Mouse (Mus musculus): Measurements from ENCODE around the gene Psmc3ip. TPM values are rescaled to one million over a fixed set of nuclear protein-coding genes. Genes with fewer than 3 reads are reported as not detected.
"Not testable (repeated sequence)": the region's sequence is repeated elsewhere in the genome, so short reads cannot be mapped to it uniquely, and the experiment has no call there.

The Psmc3ip gene
- polyA plus RNA-seq, 1 experiment from 2014 or later = 31.4 TPM

GRCm38 (mm10) chr11:101131187-101131586, 36.0 kb upstream of the Psmc3ip start:
- Histone ChIP-seq H3K36me3 (peaks cover 12% of the 10 kb centered on the region), H3K4me3 (no peak overlapping the region), H3K4me1 (0 out of 2 replicates have a peak, but pooled peaks cover 3% of the 10 kb centered on the region), H3K4me2 (replicated peaks) (no peak overlapping the region), H3K27ac (no peak overlapping the region), H3K27me3 (replicated peaks) (no peaks in the 10 kb centered on the region), H3K9me3 (no peaks in the 10 kb centered on the region), H3K9ac (no peak overlapping the region)
- no peak for ATAC-seq (ENCODE audit: low FRiP score, low read depth)
- 96% methylated on average over 2 of the region's 2 CpGs for WGBS

- Histone ChIP-seq H3K36me3 (peaks cover 22% of the 10 kb centered on the region), H3K9ac (no peak overlapping the region), H3K27ac (no peak overlapping the region), H3K9me3 (no peaks in the 10 kb centered on the region), H3K4me1 (0 out of 2 replicates have a peak, but pooled peaks cover 3% of the 10 kb centered on the region), H3K4me3 (no peak overlapping the region), H3K27me3 (replicated peaks) (no peaks in the 10 kb centered on the region), H3K4me2 (replicated peaks) (no peak overlapping the region)
- no peak for ATAC-seq (ENCODE audit: low FRiP score, low read depth)
- WGBS = 51% methylated on average over 18 of the region's 18 CpGs
Measured at GRCm38 (mm10) chr11:101130056-101130756, 35.0 kb upstream of the Psmc3ip start.

GRCm38 (mm10) chr11:101128996-101129577, 33.9 kb upstream of the Psmc3ip start:
- no peak overlapping the region for H3K27ac ChIP-seq
- 92% methylated on average over 11 of the region's 11 CpGs for WGBS
- peaks cover 29% of the 10 kb centered on the region for H3K36me3 ChIP-seq
- H3K27me3 ChIP-seq (replicated peaks) = no peaks in the 10 kb centered on the region
- H3K4me2 ChIP-seq (replicated peaks) = no peak overlapping the region
- 0 out of 2 replicates have a peak, but pooled peaks cover 3% of the 10 kb centered on the region for H3K4me1 ChIP-seq
- no peak overlapping the region for H3K4me3 ChIP-seq
- no peak overlapping the region for H3K9ac ChIP-seq
- no peaks in the 10 kb centered on the region for H3K9me3 ChIP-seq
- no peak for ATAC-seq (ENCODE audit: low FRiP score, low read depth)

- H3K9me3 ChIP-seq = no peaks in the 10 kb centered on the region
- H3K9ac ChIP-seq = no peak overlapping the region
- no peaks in the 10 kb centered on the region for H3K27me3 ChIP-seq (replicated peaks)
- peaks cover 49% of the 10 kb centered on the region for H3K36me3 ChIP-seq
- no peak overlapping the region for H3K4me3 ChIP-seq
- WGBS = 91% methylated on average over 1 of the region's 1 CpGs
- ATAC-seq (ENCODE audit: low FRiP score, low read depth) = no peak
- H3K4me2 ChIP-seq (replicated peaks) = no peak overlapping the region
- H3K4me1 ChIP-seq = 0 out of 2 replicates have a peak, but pooled peaks cover 3% of the 10 kb centered on the region
- no peak overlapping the region for H3K27ac ChIP-seq
Measured at GRCm38 (mm10) chr11:101127075-101127474, 31.8 kb upstream of the Psmc3ip start.

- WGBS = 95% methylated on average over 8 of the region's 9 CpGs
- H3K4me2 ChIP-seq (replicated peaks); H3K9ac ChIP-seq; H3K27me3 ChIP-seq (replicated peaks); H3K27ac ChIP-seq; H3K4me3 ChIP-seq; H3K9me3 ChIP-seq; ATAC-seq (ENCODE audit: low FRiP score, low read depth): not testable (repeated sequence)
- peaks cover 49% of the 10 kb centered on the region for H3K36me3 ChIP-seq
- peaks cover 14% of the 10 kb centered on the region for H3K4me1 ChIP-seq
Measured at GRCm38 (mm10) chr11:101125008-101125407, 29.8 kb upstream of the Psmc3ip start.

GRCm38 (mm10) chr11:101124494-101124893, 29.3 kb upstream of the Psmc3ip start:
- Histone ChIP-seq H3K4me1 (peaks cover 13% of the 10 kb centered on the region), H3K36me3 (peaks cover 49% of the 10 kb centered on the region)
- not testable (repeated sequence) for H3K27ac ChIP-seq; H3K4me2 ChIP-seq (replicated peaks); H3K27me3 ChIP-seq (replicated peaks); H3K9ac ChIP-seq; H3K9me3 ChIP-seq; ATAC-seq (ENCODE audit: low FRiP score, low read depth); H3K4me3 ChIP-seq
- WGBS = 95% methylated on average over 8 of the region's 8 CpGs

GRCm38 (mm10) chr11:101120545-101121188, 25.4 kb upstream of the Psmc3ip start:
- Histone ChIP-seq H3K4me3 (peak overlapping the region; percentile 93), H3K36me3 (peaks cover 35% of the 10 kb centered on the region), H3K9me3 (no peaks in the 10 kb centered on the region), H3K4me1 (peaks cover 24% of the 10 kb centered on the region), H3K27ac (no peak overlapping the region), H3K4me2 (replicated peaks) (peak overlapping the region; percentile 93), H3K27me3 (replicated peaks) (no peaks in the 10 kb centered on the region), H3K9ac (peak overlapping the region; percentile 66)
- 23% methylated on average over 19 of the region's 19 CpGs for WGBS
- ATAC-seq (ENCODE audit: low FRiP score, low read depth) = no peak

- H3K27ac ChIP-seq = peak within 1 kb of the TSS; percentile 78
- under 1% methylated on average over 61 of the region's 61 CpGs for WGBS
- ATAC-seq (ENCODE audit: low FRiP score, low read depth) = peak; percentile 93
- H3K9ac ChIP-seq = peak within 1 kb of the TSS; percentile 93
- H3K4me1 ChIP-seq = peaks cover 25% of the 10 kb centered on the region
- H3K4me3 ChIP-seq = peak within 1 kb of the TSS; percentile 93
- no peaks in the 10 kb centered on the region for H3K9me3 ChIP-seq
- peak within 1 kb of the TSS; percentile 93 for H3K4me2 ChIP-seq (replicated peaks)
- H3K36me3 ChIP-seq = peaks cover 28% of the 10 kb centered on the region
- no peaks in the 10 kb centered on the region for H3K27me3 ChIP-seq (replicated peaks)
Measured at GRCm38 (mm10) chr11:101119761-101120544, 24.7 kb upstream of the Psmc3ip start, which contains the start of the genes Retreg3 and Tubg1. Gene Retreg3 (minus strand): TSS chr11:101119893. Gene Tubg1 (plus strand): TSS chr11:101119938.

GRCm38 (mm10) chr11:101119131-101119760, 24.0 kb upstream of the Psmc3ip start:
- peak; percentile 80 for ATAC-seq (ENCODE audit: low FRiP score, low read depth)
- peaks cover 24% of the 10 kb centered on the region for H3K36me3 ChIP-seq

GRCm38 (mm10) chr11:101118105-101118504, 22.9 kb upstream of the Psmc3ip start:
- Histone ChIP-seq H3K27me3 (replicated peaks) (no peaks in the 10 kb centered on the region), H3K9ac (peak overlapping the region; percentile 93), H3K4me2 (replicated peaks) (peak overlapping the region; percentile 93), H3K9me3 (no peaks in the 10 kb centered on the region), H3K36me3 (peaks cover 14% of the 10 kb centered on the region), H3K4me3 (0 out of 2 replicates have a peak overlapping the region, but pooled peaks have one; percentile 93), H3K4me1 (peaks cover 27% of the 10 kb centered on the region), H3K27ac (no peak overlapping the region)
- 58% methylated on average over 4 of the region's 4 CpGs for WGBS
- no peak for ATAC-seq (ENCODE audit: low FRiP score, low read depth)

More at GRCm38 (mm10) chr11:101119131-101119760, 24.0 kb upstream of the Psmc3ip start:
- peak overlapping the region; percentile 93 for H3K9ac ChIP-seq
- H3K4me1 ChIP-seq = peaks cover 27% of the 10 kb centered on the region
- H3K27ac ChIP-seq = peak overlapping the region; percentile 76
- H3K4me3 ChIP-seq = peak overlapping the region; percentile 93
- under 1% methylated on average over 39 of the region's 39 CpGs for WGBS
- no peaks in the 10 kb centered on the region for H3K9me3 ChIP-seq
- no peaks in the 10 kb centered on the region for H3K27me3 ChIP-seq (replicated peaks)
- peak overlapping the region; percentile 93 for H3K4me2 ChIP-seq (replicated peaks)

GRCm38 (mm10) chr11:101115564-101115963, 20.3 kb upstream of the Psmc3ip start:
- Histone ChIP-seq H3K9me3 (no peaks in the 10 kb centered on the region), H3K27me3 (replicated peaks) (no peaks in the 10 kb centered on the region), H3K4me1 (peaks cover 16% of the 10 kb centered on the region), H3K4me3 (no peak overlapping the region), H3K27ac (no peak overlapping the region), H3K36me3 (peaks cover 4% of the 10 kb centered on the region; the same call in 1 of the 2 replicates), H3K9ac (no peak overlapping the region), H3K4me2 (replicated peaks) (0 out of 2 replicates have a peak overlapping the region, but pooled peaks have one; percentile 12)
- no peak for ATAC-seq (ENCODE audit: low FRiP score, low read depth)
- 38% methylated on average over 2 of the region's 2 CpGs for WGBS

Data from neural tube, embryonic 12.5 days (tissue).